Mouse (Mus musculus) cerebellum, adult 2 months (tissue): ENCODE data around the gene Adamts13.

Experiments
- CTCF ChIP-seq: fragments of 200-500 bp; IDR thresholded peaks from 2 replicates; pipeline ENCODE4 v1.5.1; 2011; ENCODE audit warnings: low read depth, mild to moderate bottlenecking, control low read depth, low read length, moderate library complexity, borderline replicate concordance; ENCODE audit not compliant: insufficient read depth
- POLR2A ChIP-seq: fragments of 200-500 bp; IDR thresholded peaks from 2 replicates; pipeline ENCODE4 v1.6.1; 2011; ENCODE audit warnings: low read length, control low read depth, borderline replicate concordance; ENCODE audit not compliant: insufficient read depth

GRCm38 (mm10) chr2:26973116-26973515, at the start of gene Adamts13:
- TF ChIP-seq CTCF, result no peak
- TF ChIP-seq POLR2A, result no peak
